Mouse (Mus musculus) retina, postnatal 7 days (tissue): Measurements from ENCODE around the gene Rnpepl1.

ENCODE experiments used
- DNase-seq: peaks from one replicate; pipeline ENCODE4 v3.0.0-alpha.2; 2012; ENCODE audit warnings: low read depth, low spot score

The Rnpepl1 gene

GRCm38 (mm10) chr1:92910239-92910885, at the start of gene Rnpepl1:
Rnpepl1 (plus strand) TSS chr1:92910783.
- peak; percentile 58 for DNase-seq

- no peak for DNase-seq
Observed at GRCm38 (mm10) chr1:92861503-92861902, 49.1 kb upstream of the Rnpepl1 start.

DNA sequence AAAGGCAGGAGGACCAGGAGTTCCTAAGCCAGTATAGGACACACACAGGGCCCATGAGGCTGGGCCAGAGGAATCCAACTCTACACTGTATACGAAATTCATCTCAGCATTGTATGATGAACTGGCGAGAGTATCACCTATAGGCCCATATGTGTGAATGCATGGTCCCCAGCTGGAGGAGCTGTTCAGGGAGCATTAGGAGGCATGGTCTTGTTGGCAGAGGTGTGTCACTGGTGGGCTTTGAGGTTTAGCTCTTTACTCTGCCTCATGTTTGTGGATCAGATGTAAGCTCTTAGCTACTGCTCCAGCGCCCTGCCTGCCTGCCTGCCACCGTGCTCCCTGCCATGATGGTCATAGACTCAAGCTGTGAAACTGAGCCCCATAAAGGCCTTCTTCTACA, 47.3 kb upstream of the Rnpepl1 start:
- DNase-seq, result no peak

DNA sequence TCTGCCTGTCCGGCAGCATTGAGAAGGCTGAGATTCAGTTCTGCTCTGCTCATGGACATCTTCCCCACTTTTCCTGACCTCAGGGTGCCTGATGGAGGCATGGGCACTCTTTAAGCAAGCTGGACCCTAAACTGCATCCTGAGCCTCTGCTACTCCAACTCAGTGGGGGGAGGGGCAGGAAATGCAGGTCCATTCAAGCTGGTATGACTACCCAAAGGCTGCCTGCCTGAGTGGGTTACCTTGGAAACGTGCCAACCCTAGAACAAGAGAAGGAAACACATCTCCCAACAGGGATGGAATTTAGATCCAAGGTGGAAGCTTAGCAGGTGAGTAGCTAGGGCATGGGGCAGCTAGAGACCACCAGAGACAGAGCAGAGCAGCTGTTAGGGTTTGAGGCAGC, 44.4 kb upstream of the Rnpepl1 start:
- no peak for DNase-seq

DNA sequence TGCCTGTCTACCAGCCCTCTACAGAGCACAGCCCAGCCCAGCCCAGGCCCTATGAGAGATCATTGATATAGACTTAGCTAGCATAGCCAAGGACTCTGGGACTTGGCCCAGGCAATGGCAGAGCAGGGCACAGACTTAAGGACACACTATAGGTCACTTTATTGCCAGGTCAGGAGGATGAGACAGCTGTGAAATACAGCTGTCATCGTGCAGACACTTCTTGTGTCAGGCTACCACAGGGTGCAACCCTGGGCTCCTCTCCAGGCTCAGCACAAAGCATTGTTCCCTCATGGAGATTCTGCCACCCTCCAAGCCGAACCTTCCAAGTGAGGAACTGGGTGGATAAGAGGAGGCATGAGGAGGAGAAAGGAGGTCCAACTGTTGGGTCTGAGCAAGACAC, 40.6 kb upstream of the Rnpepl1 start:
- DNase-seq, result no peak

DNA sequence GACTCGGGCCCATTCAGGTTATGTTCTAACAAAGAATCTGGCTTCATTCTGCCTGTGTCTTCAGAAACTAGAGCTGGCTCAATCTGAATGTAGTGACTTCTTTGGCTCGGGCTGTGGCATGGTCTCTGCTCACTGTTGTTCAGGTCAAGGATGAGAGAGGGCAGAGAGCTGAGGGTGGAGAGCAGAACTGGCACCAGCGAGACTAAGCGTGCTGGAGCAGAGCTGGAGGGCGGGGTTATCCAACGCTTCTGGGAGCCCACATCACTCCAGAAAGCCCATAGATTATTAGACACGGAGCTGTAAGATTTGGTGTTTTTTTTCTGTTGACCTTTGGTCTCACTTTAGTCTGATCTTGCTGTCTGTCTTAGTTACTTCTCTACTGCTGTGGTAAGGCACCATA, 37.9 kb upstream of the Rnpepl1 start:
- DNase-seq, result no peak

- no peak for DNase-seq
Observed at GRCm38 (mm10) chr1:92874011-92874410, 36.6 kb upstream of the Rnpepl1 start.

GRCm38 (mm10) chr1:92875360-92876111, 35.0 kb upstream of the Rnpepl1 start:
- no peak for DNase-seq

GRCm38 (mm10) chr1:92877431-92877978, 33.1 kb upstream of the Rnpepl1 start:
- no peak for DNase-seq

DNA sequence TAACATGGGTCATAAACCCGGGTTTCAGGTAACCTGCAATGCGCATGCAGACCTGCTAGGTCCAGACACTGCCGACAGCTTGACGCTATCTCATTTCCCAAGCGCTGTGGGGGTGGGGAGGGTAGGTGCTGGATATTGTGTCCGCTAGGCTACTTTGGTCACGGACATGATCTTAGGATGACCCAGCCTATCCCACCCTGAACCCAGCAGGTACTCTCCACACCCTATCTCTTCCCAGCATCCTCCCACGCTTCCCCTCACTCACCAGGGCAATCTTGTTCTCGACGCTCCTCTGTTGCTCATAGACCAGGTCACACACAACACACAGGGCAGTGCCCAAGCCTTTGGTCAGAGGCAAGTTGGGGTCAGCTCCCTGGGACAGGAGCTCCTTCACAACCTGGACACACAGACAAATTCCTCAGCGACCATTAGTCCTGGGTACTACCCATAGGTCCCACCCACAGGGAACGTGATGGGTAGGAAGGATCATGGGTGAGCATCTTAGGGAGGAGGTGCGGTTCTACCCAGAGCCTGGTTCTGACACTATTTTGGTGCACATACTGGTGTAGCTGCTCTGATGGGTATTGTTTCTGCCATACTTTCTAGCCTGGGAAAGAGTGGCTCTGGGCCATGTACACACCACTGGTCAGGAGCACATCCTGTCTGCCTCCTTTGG, 32.4 kb upstream of the Rnpepl1 start:
- no peak for DNase-seq

GRCm38 (mm10) chr1:92879266-92879665, 31.3 kb upstream of the Rnpepl1 start:
- DNase-seq, result no peak

DNA sequence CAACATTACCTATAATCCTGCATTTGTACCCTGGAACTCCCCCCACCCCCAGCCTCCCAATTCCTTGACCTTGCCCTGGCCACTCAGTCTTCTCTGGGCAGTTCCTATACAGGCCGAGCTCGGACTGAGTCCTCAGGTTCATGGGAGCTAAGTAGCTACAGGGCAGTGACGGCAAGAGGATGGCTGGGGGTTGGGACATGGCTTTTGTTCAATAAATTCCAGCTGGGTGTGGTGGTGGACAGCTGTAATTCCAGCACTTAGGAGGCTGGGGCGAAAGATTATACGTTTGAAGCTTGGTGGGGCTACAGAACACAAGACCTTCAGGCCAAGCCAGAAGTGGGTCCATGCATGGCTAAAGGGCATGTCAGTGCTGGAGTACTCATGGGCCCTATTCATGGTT, 30.5 kb upstream of the Rnpepl1 start:
- DNase-seq, result no peak

- no peak for DNase-seq
Observed at GRCm38 (mm10) chr1:92881982-92882381, 28.6 kb upstream of the Rnpepl1 start.

DNA sequence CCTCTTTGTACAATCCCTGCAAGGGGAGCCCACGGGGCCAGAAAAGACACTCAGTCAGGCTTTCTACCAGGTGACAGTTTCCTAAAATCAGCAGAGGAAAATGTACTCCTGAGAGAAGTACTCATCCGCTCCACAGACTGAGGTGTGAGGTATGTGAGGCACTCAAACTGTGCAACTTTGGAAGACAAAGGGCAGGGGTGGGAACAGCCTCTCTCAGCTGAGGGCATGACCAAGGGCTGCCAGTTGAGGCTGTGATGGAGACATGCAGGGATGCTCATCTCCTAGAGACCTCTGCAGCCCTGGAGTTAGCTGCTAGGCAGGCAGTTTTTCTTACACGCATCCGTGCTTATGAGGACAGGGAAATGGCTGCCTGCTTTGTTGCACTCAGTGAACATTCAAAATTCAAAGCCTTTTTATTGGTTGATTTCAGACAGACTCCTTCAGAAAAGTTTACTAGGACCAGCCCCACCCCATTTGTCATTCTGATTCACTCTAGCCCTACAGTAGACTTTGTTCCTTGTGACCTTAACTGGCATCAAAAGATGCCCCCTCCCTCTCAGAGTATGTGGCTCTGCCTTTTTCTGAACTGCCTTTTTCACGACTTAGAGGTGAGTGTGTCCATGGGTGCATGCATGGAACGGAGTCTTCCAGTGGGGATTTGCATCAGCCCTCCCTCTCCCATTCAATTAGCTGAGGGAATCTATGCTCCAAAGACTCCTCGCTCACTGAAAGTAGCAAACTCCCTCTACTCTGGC, 21.5 kb upstream of the Rnpepl1 start:
- no peak for DNase-seq

DNA sequence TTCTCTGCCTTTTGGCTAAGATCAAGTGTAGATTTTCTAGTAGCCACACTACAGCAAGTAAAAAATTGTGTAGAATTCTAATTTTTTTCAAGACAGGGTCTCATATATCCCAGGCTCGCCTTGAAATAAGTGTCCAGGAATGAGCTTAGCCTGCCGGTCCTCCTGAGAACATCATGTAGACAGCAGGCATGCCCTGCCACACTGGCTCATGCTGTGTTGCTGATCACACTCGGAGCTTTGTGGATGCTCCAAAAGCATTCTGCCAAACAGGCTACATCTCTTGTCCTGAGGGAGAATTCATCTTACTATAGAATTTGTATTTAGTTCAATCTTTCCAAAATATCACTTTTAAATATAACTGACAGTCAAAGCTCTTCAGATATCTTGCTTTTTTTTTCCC, 17.8 kb upstream of the Rnpepl1 start:
- DNase-seq, result no peak

GRCm38 (mm10) chr1:92893896-92894295, 16.7 kb upstream of the Rnpepl1 start:
- no peak for DNase-seq

GRCm38 (mm10) chr1:92895089-92895488, 15.5 kb upstream of the Rnpepl1 start:
- DNase-seq, result peak; percentile 67

- DNase-seq, result peak; percentile 36
Observed at GRCm38 (mm10) chr1:92902786-92903185, 7.8 kb upstream of the Rnpepl1 start, which contains the start of gene Ankmy1. Ankmy1 (minus strand) TSS chr1:92902906.

DNA sequence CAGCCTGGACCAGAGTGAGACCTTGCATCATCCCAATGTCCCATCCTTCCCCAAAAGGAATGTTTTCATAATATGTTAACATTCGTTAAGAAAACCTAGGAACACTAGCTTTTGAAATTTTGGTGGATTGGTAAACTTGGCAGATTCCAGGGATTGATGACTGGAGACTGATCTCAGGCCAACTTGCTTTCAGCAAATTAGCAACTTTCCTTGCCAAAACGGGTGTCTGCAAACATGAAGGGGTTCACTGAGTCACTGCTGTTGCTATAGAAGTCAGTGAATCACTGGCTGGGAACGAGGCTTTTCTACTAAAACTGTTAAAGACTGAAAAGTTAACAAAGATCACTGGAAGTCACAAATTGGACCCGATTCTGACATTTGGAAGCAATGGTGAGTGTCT, 7.0 kb upstream of the Rnpepl1 start:
- no peak for DNase-seq

DNA sequence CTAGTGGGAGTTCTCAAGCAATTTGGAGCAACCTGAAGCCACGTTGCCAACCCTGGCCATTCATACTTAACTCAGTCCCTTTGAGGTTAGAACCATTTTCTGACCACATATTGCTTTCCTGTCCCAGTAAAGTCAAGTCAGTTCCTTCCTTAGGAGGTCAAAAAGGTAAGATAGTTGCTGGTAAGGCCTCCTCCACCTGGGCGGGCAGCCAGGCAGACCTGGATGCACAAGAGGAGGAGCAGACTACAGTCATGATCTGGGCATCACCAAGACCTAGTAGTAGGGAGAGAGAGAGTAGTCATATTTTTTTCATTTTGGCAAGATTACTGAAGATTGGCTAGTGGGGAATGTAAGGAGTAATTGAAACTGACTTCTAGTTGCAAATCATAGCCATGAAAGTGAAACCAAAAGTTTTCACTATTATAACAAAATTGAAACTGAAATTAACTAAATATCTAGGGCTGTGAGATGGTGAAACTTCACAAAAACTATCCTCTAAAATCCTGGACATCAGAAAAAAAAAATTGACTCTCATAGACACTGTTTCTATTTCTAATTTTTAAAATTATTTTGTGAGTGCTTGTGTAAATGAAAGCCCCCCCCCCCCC, 4.8 kb upstream of the Rnpepl1 start:
- no peak for DNase-seq
